Mouse (Mus musculus) small intestine, adult 2 months (tissue): ENCODE results near the gene Tmem251.

Source experiments
- CTCF ChIP-seq: fragments of 200-500 bp; IDR thresholded peaks from 2 replicates; pipeline ENCODE4 v1.5.1; 2012; ENCODE audit warnings: low read depth, mild to moderate bottlenecking, control low read depth, inconsistent platforms, low read length, moderate library complexity, mixed read lengths; ENCODE audit not compliant: insufficient replicate concordance, insufficient read length; ENCODE audit errors: extremely low read depth
- POLR2A ChIP-seq: fragments of 200-500 bp; IDR thresholded peaks from 2 replicates; pipeline ENCODE4 v1.6.1; 2012; ENCODE audit warnings: low read depth, mild to moderate bottlenecking, control low read depth, inconsistent platforms, low read length, moderate library complexity

DNA sequence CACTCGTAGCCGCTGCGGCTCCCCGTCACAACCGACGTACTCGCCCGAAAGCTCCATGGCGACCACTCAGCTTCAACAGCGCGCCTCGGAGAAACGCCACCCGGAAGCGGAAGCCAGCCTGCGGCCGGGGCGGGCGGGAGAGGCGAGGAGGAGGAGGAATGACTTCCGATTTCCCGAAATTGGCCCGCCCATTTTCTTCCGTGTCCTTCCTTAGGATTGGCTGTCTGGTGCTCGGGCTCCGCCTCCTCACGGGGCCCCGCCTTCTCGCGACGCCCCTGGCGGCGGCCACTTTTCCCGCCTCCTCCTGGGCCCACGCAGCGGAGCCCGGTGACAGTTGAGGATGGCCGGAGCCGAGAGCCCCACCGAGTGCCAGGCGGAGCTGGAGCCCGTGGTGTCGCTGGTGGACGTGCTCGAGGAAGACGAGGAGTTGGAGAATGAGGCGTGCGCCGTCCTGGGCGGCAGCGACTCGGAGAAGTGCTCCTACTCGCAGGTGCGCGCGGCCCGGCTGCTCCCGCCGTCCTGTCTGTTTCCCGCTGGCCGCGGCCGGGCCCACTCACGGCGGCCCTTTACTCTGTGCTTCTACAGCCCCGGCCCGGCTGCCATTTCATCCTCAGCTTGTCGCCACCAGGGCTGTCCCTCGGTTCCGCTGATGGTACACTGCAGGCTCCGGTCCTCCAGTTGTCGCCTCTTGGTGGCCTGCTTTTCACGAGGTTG lies 14.3 kb downstream of the Tmem251 start, which contains the start of the genes Gm28051, Gon7 and Ubr7:
- peak; percentile 37; the same call in 1 of the 2 replicates for TF ChIP-seq CTCF
- peak; percentile 52; the same call in 1 of the 2 replicates for TF ChIP-seq POLR2A
